Mouse (Mus musculus) limb, embryonic 12.5 days (tissue): ENCODE measurements at regions not wholly inside any gene's neighbourhood (a gene's known extent, or its start where the extent isn't known, plus 50 kb on each side); places are given as distances from the start of the nearest gene placed in this dataset.

Experiments used
- ATAC-seq: fragments of 200-750 bp; cut with Nextera tagmentation; 2 replicates; pipeline ENCODE4 v1.8.0; 2017; ENCODE audit warnings: low read depth, moderate TSS enrichment; ENCODE audit not compliant: insufficient number of reproducible peaks, insufficient read depth, low FRiP score, low TSS enrichment
- H3K27ac ChIP-seq: fragments of 300-500 bp; sonication (generic); 2 replicates; pipeline ENCODE4 v1.5.1; 2016; ENCODE audit warnings: mild to moderate bottlenecking, moderate library complexity
- H3K27me3 ChIP-seq: fragments of 300-500 bp; sonication (generic); 2 replicates; pipeline ENCODE4 v1.6.1; 2016; ENCODE audit warnings: mild to moderate bottlenecking, moderate library complexity
- H3K36me3 ChIP-seq: fragments of 300-500 bp; sonication (generic); 2 replicates; pipeline ENCODE4 v1.6.1; 2016; ENCODE audit warnings: mild to moderate bottlenecking, moderate library complexity
- H3K4me1 ChIP-seq: fragments of 300-500 bp; sonication (generic); replicated peaks from 2 replicates; pipeline ENCODE4 v1.6.1; 2016
- H3K4me2 ChIP-seq: fragments of 300-500 bp; sonication (generic); 2 replicates; pipeline ENCODE4 v1.6.1; 2016; ENCODE audit warnings: mild to moderate bottlenecking, moderate library complexity
- H3K4me3 ChIP-seq: fragments of 300-500 bp; sonication (generic); replicated peaks from 2 replicates; pipeline ENCODE4 v1.5.1; 2016; ENCODE audit warnings: mild to moderate bottlenecking
- H3K9ac ChIP-seq: fragments of 300-500 bp; sonication (generic); replicated peaks from 2 replicates; pipeline ENCODE4 v1.6.1; 2016; ENCODE audit warnings: mild to moderate bottlenecking, moderate library complexity
- H3K9me3 ChIP-seq: fragments of 300-500 bp; sonication (generic); 2 replicates; pipeline ENCODE4 v1.6.1; 2016; ENCODE audit warnings: mild to moderate bottlenecking, moderate library complexity
- WGBS: fragments of 180-500 bp; shearing (Covaris S2); methylation state at CpG from one replicate; pipeline ENCODE4 v1.1.7; 2016; 5-methylcytosine and 5-hydroxymethylcytosine counted together

DNA sequence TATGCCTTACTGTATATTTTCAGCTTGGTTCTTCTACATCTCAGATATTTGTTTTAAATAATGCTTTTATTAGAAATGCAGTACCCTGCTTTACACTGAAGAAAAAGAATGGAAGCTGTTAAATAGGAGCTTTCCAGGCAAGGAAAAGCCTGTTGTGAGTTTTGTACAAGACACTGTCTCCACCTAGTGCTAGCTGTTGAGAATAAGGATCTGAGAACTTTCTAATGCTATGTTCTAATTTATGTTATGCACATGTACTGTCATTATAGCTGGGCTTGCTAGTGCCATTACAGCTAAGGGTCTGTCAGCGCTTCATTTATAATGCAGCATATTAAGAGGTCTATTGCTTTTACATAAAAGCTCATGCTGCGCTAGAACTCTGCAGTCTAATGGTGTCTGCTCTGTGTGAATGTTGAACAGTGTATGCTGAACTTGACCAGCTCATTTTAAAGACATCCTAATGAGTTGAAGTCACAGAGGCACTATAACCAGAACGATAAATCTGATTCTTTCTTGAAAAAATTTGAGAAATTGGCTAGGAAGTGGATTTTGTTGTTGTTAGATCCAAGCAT is 315.4 kb upstream of the Dnajc24 start:
- Histone ChIP-seq H3K36me3 (no peaks in the 10 kb centered on the region), H3K27ac (no peak overlapping the region), H3K27me3 (no peaks in the 10 kb centered on the region), H3K4me2 (no peak overlapping the region), H3K9me3 (no peaks in the 10 kb centered on the region), H3K4me3 (no peak overlapping the region), H3K9ac (no peak overlapping the region), H3K4me1 (no peaks in the 10 kb centered on the region)
- no peak for ATAC-seq
- WGBS, result 70% methylated on average over 3 of the region's 3 CpGs

DNA sequence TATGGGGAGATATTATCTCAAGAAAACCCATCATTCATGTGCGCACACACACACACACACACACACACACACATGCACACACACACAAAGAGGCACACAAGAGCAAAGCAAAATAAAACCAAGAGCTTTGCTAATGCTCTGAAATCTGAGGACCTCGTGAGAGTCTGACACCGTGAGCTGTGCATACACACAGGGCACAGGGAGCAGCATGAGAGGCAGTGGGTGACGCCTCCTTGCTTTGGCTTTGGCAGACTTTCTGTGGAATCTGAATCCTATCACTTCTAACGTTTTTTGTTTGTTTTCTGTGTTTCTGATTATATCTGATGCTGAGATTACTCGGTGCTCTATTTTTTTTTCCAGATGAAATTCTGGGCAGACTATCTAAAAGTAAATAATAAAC is 343.4 kb upstream of the Dnajc24 start:
- no peaks in the 10 kb centered on the region for H3K9me3 ChIP-seq
- H3K4me3 ChIP-seq, result no peak overlapping the region
- H3K4me1 ChIP-seq, result no peaks in the 10 kb centered on the region
- no peak overlapping the region for H3K4me2 ChIP-seq
- H3K36me3 ChIP-seq, result no peaks in the 10 kb centered on the region
- H3K27ac ChIP-seq, result no peak overlapping the region
- H3K9ac ChIP-seq, result no peak overlapping the region
- H3K27me3 ChIP-seq, result no peaks in the 10 kb centered on the region
- no peak for ATAC-seq
- WGBS, result 75% methylated on average over 6 of the region's 6 CpGs

DNA sequence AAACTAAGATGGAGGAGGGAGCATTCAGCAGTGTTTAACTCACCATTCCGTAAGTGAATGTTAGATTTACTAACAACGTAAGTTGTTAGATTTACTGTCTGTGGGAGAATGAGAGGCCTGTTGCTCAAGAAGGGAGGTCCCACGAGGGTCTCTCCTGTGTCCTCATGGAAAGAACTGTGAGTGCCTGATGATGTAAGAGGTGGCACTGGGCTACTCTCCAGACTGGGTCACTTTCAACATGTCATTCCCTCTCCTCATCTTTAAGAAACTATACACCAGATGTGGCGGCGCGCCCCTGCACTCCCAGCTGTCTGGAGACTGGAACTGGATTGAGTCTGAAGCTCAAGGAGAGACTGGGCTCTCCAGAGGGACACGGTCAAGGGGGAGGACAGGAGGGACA is 343.9 kb upstream of the Dnajc24 start:
- no peak for ATAC-seq
- Histone ChIP-seq H3K27me3 (no peaks in the 10 kb centered on the region), H3K9ac (no peak overlapping the region), H3K4me3 (no peak overlapping the region), H3K9me3 (no peaks in the 10 kb centered on the region), H3K36me3 (no peaks in the 10 kb centered on the region), H3K4me2 (no peak overlapping the region), H3K27ac (no peak overlapping the region), H3K4me1 (no peaks in the 10 kb centered on the region)
- WGBS, result 79% methylated on average over 7 of the region's 7 CpGs

DNA sequence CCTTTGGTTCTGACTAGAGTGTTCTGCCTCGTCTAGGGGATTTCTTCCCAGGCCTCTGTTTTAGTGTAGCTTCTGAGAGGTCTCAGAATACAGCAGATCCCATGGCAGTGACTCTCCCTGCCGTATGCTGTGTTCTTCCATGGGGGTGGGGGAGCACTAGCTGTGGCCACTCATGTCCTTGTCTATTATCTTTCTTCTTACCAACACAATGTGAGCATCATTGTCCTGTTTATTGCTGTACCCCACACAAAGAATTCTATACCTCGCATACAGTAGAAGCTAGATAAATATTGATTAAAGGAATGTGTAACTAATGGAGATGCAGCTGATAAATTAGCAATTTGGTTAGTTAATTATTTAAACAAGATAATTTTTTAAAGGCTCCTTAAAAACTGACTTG is 337.5 kb upstream of the Mpped2 start:
- Histone ChIP-seq H3K27ac (no peak overlapping the region), H3K36me3 (no peaks in the 10 kb centered on the region), H3K27me3 (no peaks in the 10 kb centered on the region), H3K9me3 (no peaks in the 10 kb centered on the region), H3K4me1 (peaks cover 7% of the 10 kb centered on the region), H3K4me2 (no peak overlapping the region), H3K9ac (no peak overlapping the region), H3K4me3 (no peak overlapping the region)
- 0 out of 2 replicates have a peak, but pooled peaks have one; percentile 22 for ATAC-seq
- WGBS, result 70% methylated on average over 3 of the region's 3 CpGs

DNA sequence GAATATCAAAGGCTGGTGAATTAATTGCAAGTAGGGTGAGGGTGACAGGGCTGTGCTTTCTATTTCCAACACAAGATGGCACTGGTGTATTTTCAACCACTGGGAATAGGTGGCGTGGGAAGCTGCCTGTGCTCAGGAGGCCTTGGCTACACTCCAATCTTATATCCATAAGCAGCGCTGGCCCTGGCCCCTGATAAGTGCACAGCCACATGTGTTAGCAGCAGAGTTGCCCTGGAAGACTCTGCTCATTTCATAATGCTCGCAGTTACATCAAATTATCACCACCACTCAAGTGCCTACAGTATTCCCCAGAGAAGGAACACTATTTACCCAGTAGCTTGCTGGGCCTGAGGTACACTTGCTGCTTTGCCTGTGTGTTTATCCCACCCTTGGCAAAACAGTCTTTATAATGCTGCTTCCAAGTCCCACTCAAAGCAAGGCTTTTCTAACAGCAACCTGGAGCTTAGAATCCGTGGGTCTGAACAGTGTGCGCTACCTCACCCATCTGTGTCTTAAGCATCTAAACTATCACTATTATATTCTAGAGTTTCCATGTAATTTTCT is 337.0 kb upstream of the Mpped2 start:
- H3K4me3 ChIP-seq, result no peak overlapping the region
- peaks cover 7% of the 10 kb centered on the region for H3K4me1 ChIP-seq
- ATAC-seq, result peak; percentile 97
- H3K27ac ChIP-seq, result no peak overlapping the region
- H3K9ac ChIP-seq, result no peak overlapping the region
- no peaks in the 10 kb centered on the region for H3K36me3 ChIP-seq
- no peaks in the 10 kb centered on the region for H3K27me3 ChIP-seq
- 37% methylated on average over 5 of the region's 5 CpGs for WGBS
- H3K9me3 ChIP-seq, result no peaks in the 10 kb centered on the region
- no peak overlapping the region for H3K4me2 ChIP-seq

DNA sequence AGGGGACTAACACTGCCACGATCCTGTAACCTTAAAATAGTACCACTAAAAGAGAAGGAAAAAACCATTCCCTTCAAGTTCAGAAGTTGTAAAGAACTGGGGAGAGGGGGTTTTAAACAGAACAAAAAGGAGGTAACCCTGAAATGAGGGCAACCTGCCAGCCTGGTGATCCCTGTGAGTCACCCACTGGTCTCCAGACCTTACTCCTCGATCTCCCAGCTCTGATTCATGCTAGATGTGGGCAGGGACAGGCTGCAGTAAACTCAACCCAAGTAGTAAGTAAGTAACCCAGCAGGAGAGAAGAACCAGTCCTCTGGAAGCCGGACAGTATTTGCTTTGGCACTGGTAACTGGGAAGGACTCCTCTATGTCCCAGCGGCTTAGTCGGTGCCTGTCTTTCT is 324.4 kb upstream of the Mpped2 start:
- H3K4me2 ChIP-seq, result no peak overlapping the region
- no peak overlapping the region for H3K4me3 ChIP-seq
- no peaks in the 10 kb centered on the region for H3K27me3 ChIP-seq
- ATAC-seq, result no peak
- WGBS, result 88% methylated on average over 5 of the region's 5 CpGs
- H3K9me3 ChIP-seq, result no peaks in the 10 kb centered on the region
- no peaks in the 10 kb centered on the region for H3K4me1 ChIP-seq
- H3K9ac ChIP-seq, result no peak overlapping the region
- H3K27ac ChIP-seq, result no peak overlapping the region
- H3K36me3 ChIP-seq, result no peaks in the 10 kb centered on the region

DNA sequence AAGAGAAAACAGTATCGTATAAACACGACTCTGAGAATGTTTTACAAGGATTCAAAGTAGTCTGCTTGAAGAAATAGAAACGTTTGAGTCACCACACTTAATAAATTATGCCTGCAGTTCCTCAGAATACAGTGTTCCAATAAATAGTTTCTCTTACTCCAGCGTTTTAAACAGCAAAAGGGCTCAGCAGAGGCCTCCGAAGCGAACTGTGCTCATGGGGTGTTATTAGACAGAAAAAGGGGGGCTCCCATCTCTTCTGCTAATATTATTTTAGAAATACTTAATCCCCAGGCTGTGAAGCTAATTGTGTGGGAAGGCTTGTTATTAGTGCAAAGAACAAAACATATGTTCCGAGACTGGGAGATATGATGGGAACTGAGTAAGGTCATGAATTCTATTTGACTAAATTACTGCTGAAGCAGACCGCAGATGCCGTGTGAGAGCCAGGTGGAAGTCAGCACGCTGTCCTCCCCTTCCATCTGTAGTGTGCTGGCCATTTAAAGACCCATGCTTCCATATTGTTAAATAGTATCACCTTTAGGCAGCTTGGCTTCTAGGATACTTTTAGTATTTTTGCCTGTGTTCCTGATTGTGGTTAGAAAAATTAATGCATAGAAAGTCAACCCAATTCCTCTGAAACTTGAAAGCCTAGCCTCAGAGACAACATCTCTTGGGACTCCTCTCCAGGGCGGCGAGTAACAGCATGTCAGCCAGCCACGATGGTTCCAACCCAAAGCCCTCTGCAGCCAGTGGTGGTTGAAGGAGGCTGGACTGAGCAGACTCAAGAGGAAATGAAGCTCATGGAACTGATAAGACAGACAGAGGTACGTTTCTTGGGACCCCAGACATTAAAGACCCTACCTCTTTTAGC is 309.4 kb upstream of the Mpped2 start:
- H3K9me3 ChIP-seq, result no peaks in the 10 kb centered on the region
- H3K36me3 ChIP-seq, result no peaks in the 10 kb centered on the region
- H3K27me3 ChIP-seq, result no peaks in the 10 kb centered on the region
- H3K4me2 ChIP-seq, result no peak overlapping the region
- no peak overlapping the region for H3K9ac ChIP-seq
- H3K27ac ChIP-seq, result 0 out of 2 replicates have a peak overlapping the region, but pooled peaks have one; percentile 20
- peaks cover 3% of the 10 kb centered on the region; the same call in 1 of the 2 replicates for H3K4me1 ChIP-seq
- no peak overlapping the region for H3K4me3 ChIP-seq
- ATAC-seq, result no peak
- 57% methylated on average over 14 of the region's 14 CpGs for WGBS

DNA sequence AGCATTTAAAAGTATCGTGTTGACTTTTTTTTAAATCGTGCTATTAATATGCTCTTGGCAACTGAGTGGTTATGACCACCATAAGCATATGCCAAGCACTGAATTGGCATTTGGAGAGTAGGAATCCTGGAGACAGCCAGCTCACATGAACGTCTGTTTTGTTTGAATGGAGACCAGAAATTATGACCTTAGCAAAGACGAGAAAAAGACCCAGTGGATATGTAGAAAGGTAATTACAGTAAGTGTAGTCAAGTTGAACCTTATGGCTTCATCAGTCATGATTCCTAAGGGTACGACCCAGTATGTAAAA is 308.8 kb upstream of the Mpped2 start:
- no peak overlapping the region for H3K4me2 ChIP-seq
- H3K9ac ChIP-seq, result no peak overlapping the region
- H3K27ac ChIP-seq, result no peak overlapping the region
- no peaks in the 10 kb centered on the region for H3K27me3 ChIP-seq
- no peaks in the 10 kb centered on the region for H3K9me3 ChIP-seq
- ATAC-seq, result no peak
- 86% methylated on average over 5 of the region's 5 CpGs for WGBS
- H3K4me3 ChIP-seq, result no peak overlapping the region
- no peaks in the 10 kb centered on the region for H3K36me3 ChIP-seq
- peaks cover 3% of the 10 kb centered on the region; the same call in 1 of the 2 replicates for H3K4me1 ChIP-seq

DNA sequence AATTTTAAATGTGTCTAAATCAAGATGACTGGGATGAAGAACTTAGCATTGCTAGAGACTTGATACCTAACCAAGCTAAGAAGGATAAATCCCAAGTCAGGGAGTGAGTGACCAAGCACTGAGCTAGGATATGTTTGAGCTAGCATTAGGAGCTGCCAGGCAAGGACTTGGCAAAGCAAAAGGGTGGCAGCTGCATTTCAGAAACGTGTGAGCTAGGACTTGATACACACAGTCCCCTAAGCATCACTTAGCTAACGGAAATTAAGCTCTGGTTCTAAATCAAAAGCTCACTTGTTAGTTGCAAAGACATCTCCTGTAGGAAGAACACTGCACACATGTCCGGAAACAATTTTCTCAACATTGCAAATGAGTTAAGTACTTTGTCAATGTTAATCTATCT is 308.2 kb upstream of the Mpped2 start:
- Histone ChIP-seq H3K36me3 (no peaks in the 10 kb centered on the region), H3K4me2 (no peak overlapping the region), H3K4me3 (no peak overlapping the region), H3K27me3 (no peaks in the 10 kb centered on the region), H3K27ac (no peak overlapping the region), H3K4me1 (peaks cover 3% of the 10 kb centered on the region; the same call in 1 of the 2 replicates), H3K9ac (no peak overlapping the region), H3K9me3 (no peaks in the 10 kb centered on the region)
- no peak for ATAC-seq
- 75% methylated on average over 3 of the region's 3 CpGs for WGBS

DNA sequence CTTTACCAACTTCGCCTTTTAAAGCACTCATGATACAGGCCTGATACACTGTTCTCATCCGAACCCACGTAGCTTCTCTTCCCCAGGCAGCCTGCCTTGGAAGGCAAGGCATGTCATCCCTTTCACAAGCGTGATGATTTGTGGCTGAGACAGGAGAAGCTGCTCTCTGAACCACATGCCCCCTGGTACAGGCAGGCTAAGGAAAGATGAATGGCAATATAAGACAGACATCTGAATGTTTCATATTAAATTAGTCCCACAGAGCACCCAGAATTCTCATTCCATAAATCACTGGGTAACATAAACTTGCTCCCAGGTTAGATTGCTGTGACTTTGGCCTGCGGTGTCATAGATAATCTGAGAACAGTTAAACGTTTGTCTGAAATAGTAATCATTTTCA is 280.9 kb upstream of the Mpped2 start:
- no peak overlapping the region for H3K4me3 ChIP-seq
- no peaks in the 10 kb centered on the region for H3K9me3 ChIP-seq
- no peak overlapping the region for H3K27ac ChIP-seq
- no peak overlapping the region for H3K4me2 ChIP-seq
- H3K4me1 ChIP-seq, result 0 out of 2 replicates have a peak, but pooled peaks cover 4% of the 10 kb centered on the region
- no peaks in the 10 kb centered on the region for H3K36me3 ChIP-seq
- 58% methylated on average over 6 of the region's 6 CpGs for WGBS
- no peaks in the 10 kb centered on the region for H3K27me3 ChIP-seq
- 0 out of 2 replicates have a peak, but pooled peaks have one; percentile 31 for ATAC-seq
- H3K9ac ChIP-seq, result no peak overlapping the region

DNA sequence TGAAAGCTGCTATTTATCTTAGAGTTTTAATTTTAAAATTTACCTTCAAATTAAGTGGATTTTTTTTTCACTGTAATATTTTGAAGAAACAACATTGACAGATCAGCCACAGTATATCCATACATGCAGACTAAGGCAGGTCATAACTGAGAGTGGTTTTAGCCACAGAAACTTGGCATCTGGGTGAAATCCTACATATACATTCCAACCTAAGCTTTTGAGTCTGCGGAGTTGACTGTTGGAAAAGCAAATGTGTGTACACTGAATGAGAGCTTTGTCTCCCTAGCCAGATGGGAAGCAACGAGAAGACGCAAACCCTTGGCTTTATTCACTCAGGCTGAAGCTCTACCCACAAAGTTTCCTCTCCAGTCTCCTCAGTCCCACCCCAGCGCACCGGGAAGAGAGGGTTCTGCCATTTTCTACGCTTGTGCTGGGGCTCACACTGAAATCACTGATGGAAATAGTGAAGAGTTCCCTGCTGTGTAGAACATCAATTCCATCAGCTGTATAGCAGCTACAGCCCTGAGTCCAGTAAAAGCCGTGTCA is 277.5 kb upstream of the Mpped2 start:
- Histone ChIP-seq H3K9me3 (no peaks in the 10 kb centered on the region), H3K27me3 (no peaks in the 10 kb centered on the region), H3K27ac (peak overlapping the region; percentile 57), H3K9ac (no peak overlapping the region), H3K4me2 (no peak overlapping the region), H3K4me3 (no peak overlapping the region), H3K36me3 (no peaks in the 10 kb centered on the region), H3K4me1 (0 out of 2 replicates have a peak, but pooled peaks cover 4% of the 10 kb centered on the region)
- 80% methylated on average over 7 of the region's 7 CpGs for WGBS
- no peak for ATAC-seq
